Comparison of ENCODE assay signal across 8 mouse cellular contexts in genomic region chr2:34645851-34646540, GRCm38 (mm10).
A peak's percentile ranks its signal among the peaks of the same experiment; 100 is the strongest.
DNase-seq lines count a peak whose midpoint lies in the region; ATAC-seq and TF ChIP-seq lines count a peak whose summit lies in the region.

No protein-coding gene starts in this region.

- no peak for TF ChIP-seq EP300 in lung, postnatal 0 days (IDR thresholded peaks at IDR 0.05)

- H3K9ac ChIP-seq in embryonic facial prominence, embryonic 11.5 days (replicated peaks; ENCODE audit: low read length) = peak overlapping the region; percentile 34
- H3K9ac ChIP-seq in lung, postnatal 0 days (replicated peaks; ENCODE audit: low read depth) = peak overlapping the region; percentile 32; the same call in 1 of the 2 replicates

- DNase-seq in urinary bladder, adult 18-20 months (ENCODE audit: low spot score in 2 of 2) = peak; percentile 57 to 65
- no peak for DNase-seq in urinary bladder, postnatal 10 days (ENCODE audit: low spot score)
- DNase-seq in embryonic facial prominence, embryonic 11.5 days (ENCODE audit: low spot score) = peak; percentile 83
- DNase-seq in heart, adult 9 months (ENCODE audit: low spot score in 2 of 2) = peak; percentile 32 to 39
- DNase-seq in kidney, adult 8-10 months = peak; percentile 59 to 76
- DNase-seq in lung, postnatal 0 days (ENCODE audit: low spot score) = peak; percentile 9
- DNase-seq in ovary, postnatal 14 days (ENCODE audit: low spot score) = peak; percentile 46
- peak; percentile 64 for DNase-seq in urinary bladder, postnatal 25 days (ENCODE audit: low spot score)

- no peak for TF ChIP-seq CTCF in lung, postnatal 0 days (IDR thresholded peaks at IDR 0.05)

- WGBS in embryonic facial prominence, embryonic 11.5 days = 12% methylated on average over 19 of the region's 21 CpGs
- WGBS in lung, postnatal 0 days = 8% methylated on average over 21 of the region's 21 CpGs

- peaks cover 3% of the 10 kb centered on the region; the same call in 1 of the 2 replicates for H3K4me1 ChIP-seq in embryonic facial prominence, embryonic 11.5 days (ENCODE audit: control insufficient read depth, insufficient read depth, low read length)
- 0 out of 2 replicates have a peak, but pooled peaks cover 3% of the 10 kb centered on the region for H3K4me1 ChIP-seq in lung, postnatal 0 days (ENCODE audit: insufficient read depth, low read depth, low read length)

- H3K4me3 ChIP-seq in embryonic facial prominence, embryonic 11.5 days (ENCODE audit: low read depth, low read length) = peak overlapping the region; percentile 33
- peak overlapping the region; percentile 46 for H3K4me3 ChIP-seq in lung, postnatal 0 days (ENCODE audit: low read depth, low read length)

- ATAC-seq in embryonic facial prominence, embryonic 11.5 days (replicated peaks; ENCODE audit: insufficient number of reproducible peaks, low FRiP score, low TSS enrichment, low read depth) = peak; percentile 71
- ATAC-seq in lung, postnatal 0 days = peak; percentile 97

- H3K9me3 ChIP-seq in embryonic facial prominence, embryonic 11.5 days (replicated peaks; ENCODE audit: control insufficient read depth, low read length) = no peaks in the 10 kb centered on the region
- no peaks in the 10 kb centered on the region for H3K9me3 ChIP-seq in lung, postnatal 0 days (ENCODE audit: low read length)

- H3K4me2 ChIP-seq in embryonic facial prominence, embryonic 11.5 days (ENCODE audit: low read depth, low read length) = peak overlapping the region; percentile 66
- peak overlapping the region; percentile 77 for H3K4me2 ChIP-seq in lung, postnatal 0 days (replicated peaks; ENCODE audit: low read depth, low read length)

- no peaks in the 10 kb centered on the region for H3K36me3 ChIP-seq in embryonic facial prominence, embryonic 11.5 days (replicated peaks; ENCODE audit: control insufficient read depth, insufficient read depth, low read depth, low read length)
- H3K36me3 ChIP-seq in lung, postnatal 0 days (ENCODE audit: insufficient read depth, low read length) = no peaks in the 10 kb centered on the region

- no peak overlapping the region for H3K27ac ChIP-seq in embryonic facial prominence, embryonic 11.5 days (replicated peaks; ENCODE audit: low read depth, low read length)
- no peak overlapping the region for H3K27ac ChIP-seq in lung, postnatal 0 days (ENCODE audit: low read length)

- no peaks in the 10 kb centered on the region for H3K27me3 ChIP-seq in embryonic facial prominence, embryonic 11.5 days (ENCODE audit: control insufficient read depth, insufficient read depth, low read length)
- H3K27me3 ChIP-seq in lung, postnatal 0 days (replicated peaks; ENCODE audit: insufficient read depth, low read length) = no peaks in the 10 kb centered on the region
